Mouse (Mus musculus): ENCODE data around the gene Clybl.

DNA sequence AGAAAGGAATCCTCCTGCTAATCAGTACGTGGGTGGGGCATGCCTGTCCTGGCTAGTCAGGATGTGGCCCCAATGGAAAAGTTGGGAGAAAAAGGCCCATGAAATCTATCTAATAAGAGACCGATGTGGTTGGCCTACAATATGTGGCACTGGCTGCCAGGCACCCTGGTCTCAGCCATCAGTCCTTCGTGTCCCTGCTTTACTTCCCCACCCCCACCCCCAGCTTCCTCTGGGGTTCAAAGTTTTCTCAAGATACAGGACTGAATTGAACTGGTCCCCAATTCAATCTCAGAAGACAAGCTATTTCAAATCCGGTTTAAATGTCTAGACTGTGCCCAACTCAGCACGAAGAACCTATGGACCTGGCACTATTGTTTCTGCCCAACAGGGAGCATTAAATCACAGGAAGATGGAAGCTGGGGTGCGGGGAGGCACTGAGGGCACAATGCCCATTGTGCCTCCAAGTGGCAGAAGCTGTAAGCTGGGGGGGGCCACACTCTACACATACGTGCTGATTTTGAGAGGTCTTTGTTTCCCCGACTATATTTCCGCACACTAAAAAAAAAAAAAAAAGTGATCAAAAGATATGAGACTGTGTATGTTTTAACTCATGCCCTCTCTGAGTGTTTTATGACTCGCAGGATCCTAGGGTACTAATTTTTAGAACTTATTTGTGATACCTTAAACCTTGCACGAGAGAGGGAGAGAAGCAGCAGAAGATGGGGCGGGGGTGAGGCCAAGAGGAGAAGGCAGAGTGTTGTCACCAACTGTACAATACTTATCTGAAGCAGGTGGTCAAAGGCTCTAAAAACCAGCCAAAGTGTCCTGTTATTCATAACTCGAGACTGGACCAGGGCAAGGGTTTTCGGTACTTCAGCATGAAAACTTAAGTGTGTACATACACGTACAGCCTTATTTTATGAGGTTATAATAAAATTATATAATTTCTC, 199.7 kb downstream of the Clybl start:
- TF ChIP-seq MAX (IDR thresholded peaks at IDR 0.05; ENCODE audit: low read depth) (no peak), POLR2A (IDR thresholded peaks at IDR 0.05; ENCODE audit: insufficient read length, low read depth) (no peak)
